Mouse (Mus musculus) olfactory bulb, adult 2 months (tissue): ENCODE results near the gene Ppp1r14a. TPM values are rescaled to one million over a fixed set of nuclear protein-coding genes. Genes with fewer than 3 reads are reported as not detected.

Experiments used
- H3K27ac ChIP-seq: fragments of 200-500 bp; 2 replicates; pipeline ENCODE4 v1.5.1; 2012; ENCODE audit warnings: low read depth, low read length; ENCODE audit not compliant: insufficient read depth
- H3K4me1 ChIP-seq: fragments of 200-500 bp; 2 replicates; pipeline ENCODE4 v1.6.1; 2012; ENCODE audit warnings: low read length; ENCODE audit not compliant: control insufficient read depth, insufficient read depth
- H3K4me3 ChIP-seq: fragments of 200-500 bp; 2 replicates; pipeline ENCODE4 v1.5.1; 2012; ENCODE audit warnings: mild to moderate bottlenecking, low read depth, low read length, moderate library complexity; ENCODE audit not compliant: insufficient read depth
- CTCF ChIP-seq: fragments of 200-500 bp; IDR thresholded peaks from 2 replicates; pipeline ENCODE4 v1.5.1; 2012; ENCODE audit warnings: low read depth, mild to moderate bottlenecking, low read length, moderate library complexity; ENCODE audit not compliant: insufficient read depth
- POLR2A ChIP-seq: fragments of 200-500 bp; IDR thresholded peaks from 2 replicates; pipeline ENCODE4 v1.6.1; 2012; ENCODE audit warnings: mild to moderate bottlenecking, low read depth, low read length, moderate library complexity; ENCODE audit not compliant: insufficient read depth
- WGBS: fragments of 180-500 bp; shearing (Covaris S2); methylation state at CpG from one replicate; pipeline ENCODE4 v1.1.7; 2018; 5-methylcytosine and 5-hydroxymethylcytosine counted together
- polyA plus RNA-seq: library from polyadenylated mRNA; stranded (reverse); fragments of >200 nt; gene quantifications from 2 replicates; pipeline ENCODE4 v1.2.4, GENCODE M21; 2012; ENCODE audit warnings: low replicate concordance; ENCODE audit not compliant: missing spikeins, insufficient read depth, insufficient read length

Gene Ppp1r14a
- polyA plus RNA-seq, 1 experiment = not detected

GRCm38 (mm10) chr7:29335276-29335675 is 46.2 kb downstream of the Ppp1r14a start:
- H3K4me3 ChIP-seq = no peak overlapping the region
- H3K4me1 ChIP-seq = peaks cover 9% of the 10 kb centered on the region
- TF ChIP-seq POLR2A = no peak
- TF ChIP-seq CTCF = no peak
- H3K27ac ChIP-seq = no peak overlapping the region

GRCm38 (mm10) chr7:29335841-29336671 is 46.9 kb downstream of the Ppp1r14a start:
- Histone ChIP-seq H3K4me3 (no peak overlapping the region), H3K27ac (no peak overlapping the region), H3K4me1 (peaks cover 17% of the 10 kb centered on the region)
- WGBS = 88% methylated on average over 6 of the region's 6 CpGs
- TF ChIP-seq CTCF (no peak), POLR2A (no peak)

DNA sequence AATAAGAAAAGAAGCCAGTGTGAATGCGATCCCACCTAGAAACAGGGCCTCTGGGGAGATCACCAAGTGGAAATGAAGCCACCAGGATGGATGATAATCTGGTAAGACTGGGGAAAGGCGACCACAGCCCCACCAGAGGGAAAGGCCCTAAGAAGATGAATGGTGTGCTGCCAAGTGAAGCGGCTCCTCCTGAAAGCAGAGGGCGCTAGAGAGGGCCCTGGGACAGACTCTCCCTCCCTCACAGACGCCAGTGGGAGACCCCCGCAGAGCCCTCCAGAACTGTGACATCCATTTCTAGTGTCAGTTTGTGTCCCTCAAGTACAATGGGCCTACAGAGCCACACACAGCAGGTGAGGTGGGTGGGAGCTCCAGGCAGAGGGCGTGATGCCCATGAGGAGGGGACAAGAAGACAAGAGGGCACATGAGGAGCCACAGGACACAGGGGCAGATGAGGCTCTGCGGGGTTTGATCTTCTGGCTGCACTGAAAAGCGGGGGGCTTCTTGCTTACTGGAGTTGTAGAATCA is 47.7 kb downstream of the Ppp1r14a start:
- Histone ChIP-seq H3K27ac (no peak overlapping the region), H3K4me1 (peaks cover 25% of the 10 kb centered on the region), H3K4me3 (no peak overlapping the region)
- TF ChIP-seq POLR2A = no peak
- 0 out of 2 replicates have a peak, but pooled peaks have one; percentile 10 for TF ChIP-seq CTCF
- 75% methylated on average over 9 of the region's 9 CpGs for WGBS

DNA sequence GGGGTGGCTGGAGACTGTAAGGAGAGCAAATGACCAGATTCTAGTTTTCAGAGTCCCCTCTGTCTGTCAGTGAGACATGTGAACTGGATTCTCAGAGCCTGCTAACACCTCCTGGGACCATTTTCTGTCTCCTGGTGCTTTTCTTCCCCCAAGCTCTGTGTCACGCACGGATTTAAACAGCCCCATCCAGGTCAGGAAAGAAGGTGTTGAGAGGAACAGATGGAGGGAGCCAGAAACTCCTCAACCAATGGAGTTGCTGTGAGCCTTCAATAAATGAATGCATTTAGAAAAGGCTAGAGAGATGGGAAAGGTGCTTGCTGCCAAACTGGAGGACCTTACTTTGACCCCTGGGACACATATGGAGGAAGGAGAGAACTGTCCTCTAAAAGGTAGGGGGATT is 48.7 kb downstream of the Ppp1r14a start:
- Histone ChIP-seq H3K4me3 (no peak overlapping the region), H3K4me1 (peaks cover 34% of the 10 kb centered on the region), H3K27ac (no peak overlapping the region)
- no peak for TF ChIP-seq POLR2A
- TF ChIP-seq CTCF = no peak
- WGBS = 77% methylated on average over 2 of the region's 2 CpGs

- Histone ChIP-seq H3K4me3 (no peak overlapping the region), H3K4me1 (peaks cover 39% of the 10 kb centered on the region), H3K27ac (no peak overlapping the region)
- TF ChIP-seq CTCF (no peak), POLR2A (no peak)
- WGBS = 86% methylated on average over 9 of the region's 9 CpGs
Observed at GRCm38 (mm10) chr7:29338351-29338919, 49.3 kb downstream of the Ppp1r14a start.

GRCm38 (mm10) chr7:29338984-29339679 is 50.0 kb downstream of the Ppp1r14a start:
- H3K4me3 ChIP-seq = no peak overlapping the region
- TF ChIP-seq POLR2A = no peak
- TF ChIP-seq CTCF = no peak
- 70% methylated on average over 14 of the region's 14 CpGs for WGBS
- no peak overlapping the region for H3K27ac ChIP-seq
- H3K4me1 ChIP-seq = peaks cover 45% of the 10 kb centered on the region

DNA sequence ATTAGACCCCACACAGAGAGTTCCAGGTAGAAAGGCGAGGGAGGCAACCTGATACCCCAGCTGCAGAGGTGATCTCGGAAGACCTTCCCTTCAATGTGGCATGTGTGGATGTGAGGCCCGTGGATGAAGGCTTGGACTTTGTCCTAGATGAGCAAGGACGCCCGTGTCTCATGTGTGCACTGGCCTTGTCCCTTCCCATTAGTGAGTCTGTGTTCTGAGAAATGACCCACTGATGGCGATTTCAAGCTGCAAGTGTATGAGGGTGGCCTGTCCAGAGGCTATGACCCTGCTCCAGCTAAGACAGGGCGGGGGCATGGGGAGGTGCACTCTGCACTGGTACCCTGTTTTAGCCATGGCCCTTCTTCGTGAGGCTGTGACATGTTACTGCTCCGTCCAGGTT is 51.1 kb downstream of the Ppp1r14a start:
- no peak overlapping the region for H3K4me3 ChIP-seq
- TF ChIP-seq POLR2A = no peak
- TF ChIP-seq CTCF = no peak
- no peak overlapping the region for H3K27ac ChIP-seq
- peaks cover 43% of the 10 kb centered on the region for H3K4me1 ChIP-seq
- WGBS = 92% methylated on average over 9 of the region's 9 CpGs

DNA sequence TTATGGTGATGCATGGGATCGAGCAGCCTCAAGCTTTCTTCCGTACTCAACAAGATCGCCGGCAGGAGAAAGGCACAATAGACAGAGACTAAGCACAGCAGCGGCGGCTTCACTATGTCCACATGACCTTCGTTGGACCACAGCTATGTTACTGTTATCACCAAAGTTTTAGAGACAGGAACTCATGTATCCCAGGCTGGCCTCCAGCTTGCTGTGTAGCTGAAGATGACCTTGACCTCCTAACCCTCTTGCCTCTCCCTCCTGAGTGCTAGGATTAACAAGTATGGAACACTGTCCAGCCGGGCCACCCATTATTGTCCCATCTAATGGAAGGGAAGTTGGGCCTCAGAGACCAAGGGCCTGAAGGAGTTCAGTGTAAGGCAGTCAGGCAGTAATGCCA is 51.7 kb downstream of the Ppp1r14a start:
- no peak overlapping the region for H3K4me3 ChIP-seq
- TF ChIP-seq CTCF (no peak), POLR2A (no peak)
- H3K27ac ChIP-seq = peak overlapping the region; percentile 78
- WGBS = 74% methylated on average over 8 of the region's 8 CpGs
- peaks cover 45% of the 10 kb centered on the region for H3K4me1 ChIP-seq

DNA sequence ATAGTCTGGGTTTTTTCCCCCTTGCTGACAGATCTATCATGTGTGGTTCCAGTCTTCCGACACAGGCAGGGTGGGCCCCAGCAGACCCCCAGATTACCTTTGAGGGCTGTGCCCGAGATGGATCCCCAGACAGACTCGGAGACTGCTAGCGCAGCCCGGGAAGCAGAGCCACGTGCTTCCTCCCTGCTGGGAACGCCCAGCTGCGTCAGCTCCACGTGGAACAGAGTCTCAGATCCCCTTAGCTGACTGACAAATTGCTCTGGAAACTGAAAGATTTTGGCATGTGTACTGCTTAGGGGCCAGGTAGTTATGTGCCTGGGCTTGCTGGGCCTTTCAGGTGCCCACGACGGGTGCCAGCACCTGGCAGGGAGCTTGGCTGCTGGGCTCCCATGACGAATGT is 52.6 kb downstream of the Ppp1r14a start:
- 24% methylated on average over 12 of the region's 12 CpGs for WGBS
- Histone ChIP-seq H3K27ac (peak overlapping the region; percentile 78), H3K4me1 (peaks cover 50% of the 10 kb centered on the region), H3K4me3 (no peak overlapping the region)
- TF ChIP-seq CTCF = no peak
- no peak for TF ChIP-seq POLR2A
